Mouse (Mus musculus): ENCODE results near the gene Susd1. TPM values are rescaled to one million over a fixed set of nuclear protein-coding genes. Genes with fewer than 3 reads are reported as not detected.

The Susd1 gene
- polyA plus RNA-seq, 1 experiment from 2014 or later: 0.96 TPM

DNA sequence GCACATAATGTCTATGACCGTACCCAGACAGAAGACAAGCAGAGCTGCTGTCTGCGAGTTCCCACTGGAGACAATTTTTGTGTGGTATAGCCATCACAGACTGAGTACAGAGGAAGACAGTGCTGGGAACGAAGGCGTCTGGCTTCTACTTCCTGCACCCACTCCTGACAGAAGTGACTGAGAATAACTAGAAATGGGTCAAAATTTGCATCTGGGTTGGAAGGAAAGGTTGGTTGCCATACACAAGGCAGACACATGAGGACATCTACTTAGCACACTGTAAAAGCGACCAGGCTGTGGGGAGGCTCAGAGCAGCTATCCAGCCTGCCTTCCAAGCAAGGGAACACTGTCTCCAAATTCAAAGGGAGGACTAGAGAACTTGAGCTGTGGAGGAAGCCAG lies 66.5 kb downstream of the Susd1 start:
- H3K9ac ChIP-seq: no peak overlapping the region
- no peaks in the 10 kb centered on the region for H3K36me3 ChIP-seq (replicated peaks)
- H3K4me3 ChIP-seq: no peak overlapping the region
- no peaks in the 10 kb centered on the region for H3K9me3 ChIP-seq
- 95% methylated on average over 5 of the region's 5 CpGs for WGBS
- H3K4me1 ChIP-seq: no peaks in the 10 kb centered on the region
- H3K27ac ChIP-seq: no peak overlapping the region
- no peak overlapping the region for H3K4me2 ChIP-seq
- H3K27me3 ChIP-seq (replicated peaks): no peaks in the 10 kb centered on the region
- ATAC-seq (replicated peaks): no peak

DNA sequence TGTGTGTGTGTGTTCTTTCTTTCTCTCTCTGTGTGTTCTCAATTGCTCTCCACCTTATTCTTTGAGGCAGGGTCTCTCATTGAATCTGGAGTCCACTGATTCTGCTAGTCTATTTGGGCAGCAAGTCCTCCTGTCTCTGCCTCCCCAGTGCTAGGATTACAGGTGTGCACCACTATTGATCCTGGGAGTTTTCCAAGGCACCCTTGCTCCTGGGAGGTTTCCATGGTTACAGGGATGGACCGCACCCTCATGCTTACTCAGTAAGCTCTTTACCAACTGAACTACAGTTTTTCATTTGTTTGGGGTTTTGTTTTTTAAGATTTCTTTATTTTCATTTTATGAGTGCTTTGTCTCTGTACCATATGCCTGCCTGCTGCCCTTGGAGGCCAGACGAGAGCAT lies 68.5 kb downstream of the Susd1 start:
- H3K4me2 ChIP-seq: no peak overlapping the region
- no peaks in the 10 kb centered on the region for H3K4me1 ChIP-seq
- ATAC-seq (replicated peaks): no peak
- H3K9ac ChIP-seq: no peak overlapping the region
- no peak overlapping the region for H3K4me3 ChIP-seq
- H3K36me3 ChIP-seq (replicated peaks): no peaks in the 10 kb centered on the region
- 95% methylated on average over 2 of the region's 2 CpGs for WGBS
- no peaks in the 10 kb centered on the region for H3K9me3 ChIP-seq
- H3K27me3 ChIP-seq (replicated peaks): no peaks in the 10 kb centered on the region
- H3K27ac ChIP-seq: no peak overlapping the region

DNA sequence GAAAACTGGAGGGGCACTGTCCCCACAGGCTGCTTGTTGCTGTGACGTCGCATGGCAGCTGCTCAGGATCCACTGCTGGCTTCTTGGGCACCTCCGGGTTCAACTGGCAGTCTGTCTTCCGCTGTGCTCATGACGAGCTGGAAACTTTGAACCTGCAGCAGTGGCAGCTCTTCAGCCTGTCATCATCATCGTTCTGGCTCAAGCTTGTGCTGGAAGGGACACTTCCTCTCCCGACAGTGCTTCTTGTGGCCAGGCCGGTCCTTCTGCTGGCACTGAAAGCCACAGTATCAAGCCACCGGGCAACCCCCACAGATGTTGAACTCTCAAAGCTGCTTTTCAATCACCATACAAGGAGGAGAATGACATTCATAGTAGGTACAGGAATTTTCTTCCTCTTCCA lies 70.3 kb downstream of the Susd1 start:
- WGBS: 82% methylated on average over 9 of the region's 9 CpGs
- no peaks in the 10 kb centered on the region for H3K4me1 ChIP-seq
- no peaks in the 10 kb centered on the region for H3K36me3 ChIP-seq (replicated peaks)
- H3K9me3 ChIP-seq: no peaks in the 10 kb centered on the region
- no peak overlapping the region for H3K4me3 ChIP-seq
- ATAC-seq (replicated peaks): no peak
- H3K9ac ChIP-seq: no peak overlapping the region
- H3K27me3 ChIP-seq (replicated peaks): no peaks in the 10 kb centered on the region
- no peak overlapping the region for H3K27ac ChIP-seq
- no peak overlapping the region for H3K4me2 ChIP-seq

DNA sequence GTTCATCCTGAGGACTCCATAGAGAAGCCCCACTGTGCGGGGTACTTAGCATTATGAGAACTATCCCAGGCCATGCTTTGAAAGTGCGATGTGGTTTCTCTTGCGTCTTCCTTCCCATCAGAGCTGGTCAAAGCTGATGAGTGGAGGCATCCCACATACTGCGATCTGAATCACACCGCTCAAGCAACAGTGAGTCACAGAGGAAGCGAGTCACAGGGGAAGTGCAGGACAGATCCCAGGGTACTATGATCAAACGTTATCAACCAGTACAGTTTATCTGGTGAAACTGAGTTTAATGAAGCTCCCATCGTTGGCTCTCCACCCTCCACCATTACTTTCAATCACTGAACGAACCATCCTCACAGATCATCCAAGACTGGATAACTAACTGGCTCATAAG lies 72.2 kb downstream of the Susd1 start:
- WGBS: 94% methylated on average over 9 of the region's 9 CpGs
- no peak overlapping the region for H3K4me3 ChIP-seq
- H3K9ac ChIP-seq: no peak overlapping the region
- no peak overlapping the region for H3K4me2 ChIP-seq
- no peak for ATAC-seq (replicated peaks)
- H3K27ac ChIP-seq: no peak overlapping the region
- H3K36me3 ChIP-seq (replicated peaks): no peaks in the 10 kb centered on the region
- no peaks in the 10 kb centered on the region for H3K9me3 ChIP-seq
- H3K4me1 ChIP-seq: no peaks in the 10 kb centered on the region
- no peaks in the 10 kb centered on the region for H3K27me3 ChIP-seq (replicated peaks)

DNA sequence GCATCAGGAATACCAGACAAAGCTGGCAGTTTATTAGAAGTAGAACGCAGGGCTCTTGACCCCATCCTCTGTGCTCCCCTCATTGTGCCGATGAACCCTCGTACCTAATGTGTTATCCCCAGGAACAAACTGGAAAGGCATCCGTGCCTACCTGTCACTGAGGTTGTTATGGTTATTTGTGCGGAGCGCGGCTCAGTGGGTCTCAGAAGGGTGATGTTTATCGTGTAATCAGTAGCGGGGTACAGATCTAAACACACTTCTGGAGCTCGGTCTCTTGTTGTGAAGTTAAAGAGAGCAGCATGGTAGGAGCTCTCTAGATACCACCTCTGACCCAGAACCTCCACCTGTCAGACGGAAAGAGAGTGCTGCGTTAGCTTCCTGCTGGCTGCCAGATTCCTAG lies 72.9 kb downstream of the Susd1 start:
- 92% methylated on average over 12 of the region's 12 CpGs for WGBS
- no peak for ATAC-seq (replicated peaks)
- H3K27me3 ChIP-seq (replicated peaks): no peaks in the 10 kb centered on the region
- H3K9ac ChIP-seq: no peak overlapping the region
- no peaks in the 10 kb centered on the region for H3K4me1 ChIP-seq
- H3K9me3 ChIP-seq: no peaks in the 10 kb centered on the region
- H3K4me3 ChIP-seq: no peak overlapping the region
- no peaks in the 10 kb centered on the region for H3K36me3 ChIP-seq (replicated peaks)
- H3K4me2 ChIP-seq: no peak overlapping the region
- no peak overlapping the region for H3K27ac ChIP-seq

DNA sequence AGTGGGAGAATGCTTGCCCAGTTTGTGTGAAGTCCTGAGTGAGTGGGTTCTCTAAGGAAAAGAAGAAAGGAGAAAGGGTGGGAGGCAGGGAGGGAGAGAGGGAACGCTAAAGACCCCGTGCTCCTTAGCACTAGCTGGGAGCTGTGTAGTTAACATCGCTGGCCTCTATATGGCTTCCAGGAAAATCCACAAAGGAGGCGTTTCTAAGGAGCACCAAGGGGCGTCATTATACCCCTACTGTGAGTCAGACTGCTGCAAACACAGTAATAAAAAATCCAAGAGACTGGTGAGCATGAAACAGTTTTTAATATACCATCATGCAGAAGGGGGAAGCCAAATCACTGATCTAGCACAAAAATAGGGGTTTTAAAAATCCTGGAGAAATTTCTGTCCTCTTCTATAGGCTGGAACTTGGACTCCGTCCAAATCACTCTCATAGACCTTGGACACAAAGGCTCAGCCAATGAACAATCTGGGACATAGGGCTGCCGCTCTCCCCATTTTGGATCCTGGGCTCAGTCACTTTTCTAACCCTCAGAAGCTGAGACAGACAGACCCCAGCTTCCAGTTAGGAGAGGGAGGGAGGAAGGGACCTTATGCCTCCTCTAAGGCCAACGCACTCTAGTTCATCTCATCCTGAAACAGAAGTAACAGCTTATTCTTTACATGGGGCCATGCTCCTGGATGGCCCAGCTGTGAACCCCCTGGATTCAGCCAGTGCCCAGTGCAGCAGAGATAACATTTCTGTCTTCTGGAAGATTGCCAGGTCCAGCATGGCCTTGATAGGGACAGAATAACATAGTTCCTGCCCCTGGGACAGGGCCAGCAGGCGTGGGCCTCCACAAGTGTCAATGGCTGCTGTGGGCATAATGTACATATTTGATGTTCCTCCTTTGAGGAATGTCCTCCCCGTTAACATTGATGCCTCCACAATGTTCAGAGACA lies 73.9 kb downstream of the Susd1 start:
- 65% methylated on average over 10 of the region's 10 CpGs for WGBS
- no peak for ATAC-seq (replicated peaks)

DNA sequence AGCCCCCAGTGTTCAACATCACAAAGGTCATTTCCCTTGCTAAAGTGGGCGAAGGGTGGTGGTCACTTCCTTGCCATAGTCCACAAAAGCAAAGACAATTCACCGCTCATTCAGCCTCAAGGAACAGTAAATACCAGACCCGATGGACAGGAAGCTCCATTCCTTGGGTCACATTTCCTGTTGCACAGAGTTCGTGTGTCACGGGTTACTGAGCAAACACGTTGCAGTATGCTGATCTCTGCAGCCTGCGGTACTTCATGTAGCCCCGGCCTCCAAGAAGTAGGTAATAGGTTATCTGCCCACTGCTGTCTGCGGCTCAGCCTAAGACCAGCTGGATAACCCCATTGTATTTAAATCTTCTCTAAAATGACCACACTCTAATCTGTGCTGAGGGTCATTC lies 75.4 kb downstream of the Susd1 start:
- no peak overlapping the region for H3K4me2 ChIP-seq
- H3K9ac ChIP-seq: no peak overlapping the region
- H3K36me3 ChIP-seq (replicated peaks): no peaks in the 10 kb centered on the region
- no peak overlapping the region for H3K4me3 ChIP-seq
- no peaks in the 10 kb centered on the region for H3K27me3 ChIP-seq (replicated peaks)
- no peak overlapping the region for H3K27ac ChIP-seq
- no peak for ATAC-seq (replicated peaks)
- no peaks in the 10 kb centered on the region for H3K9me3 ChIP-seq
- WGBS: 75% methylated on average over 9 of the region's 9 CpGs
- no peaks in the 10 kb centered on the region for H3K4me1 ChIP-seq

More for the DNA sequence above, 73.9 kb downstream of the Susd1 start:
- no peak overlapping the region for H3K4me3 ChIP-seq
- H3K27ac ChIP-seq: no peak overlapping the region
- no peaks in the 10 kb centered on the region for H3K27me3 ChIP-seq (replicated peaks)
- no peaks in the 10 kb centered on the region for H3K4me1 ChIP-seq
- no peak overlapping the region for H3K4me2 ChIP-seq
- H3K9me3 ChIP-seq: no peaks in the 10 kb centered on the region
- no peak overlapping the region for H3K9ac ChIP-seq
- no peaks in the 10 kb centered on the region for H3K36me3 ChIP-seq (replicated peaks)

DNA sequence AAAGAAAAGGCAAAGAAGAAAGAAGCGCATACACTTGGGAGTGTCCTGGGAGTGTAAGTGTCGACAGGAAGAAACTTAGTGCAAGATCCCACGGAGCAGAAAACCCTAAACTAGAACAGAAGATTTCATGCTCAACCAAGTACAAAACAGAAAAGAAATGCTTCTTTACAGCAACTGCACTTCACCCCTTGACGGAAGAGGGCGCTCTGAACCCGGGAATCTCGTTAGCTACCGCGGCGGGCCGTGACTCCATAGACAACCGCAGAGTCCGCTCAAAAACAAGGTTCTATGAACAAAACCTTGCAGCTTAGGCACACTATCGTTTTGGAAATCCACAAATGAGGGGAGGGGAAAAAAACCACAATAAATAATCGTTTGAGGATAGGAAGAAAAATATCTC lies 77.7 kb downstream of the Susd1 start:
- 4% methylated on average over 15 of the region's 15 CpGs for WGBS
- no peaks in the 10 kb centered on the region for H3K36me3 ChIP-seq (replicated peaks)
- no peak overlapping the region for H3K4me3 ChIP-seq
- no peak overlapping the region for H3K9ac ChIP-seq
- no peak overlapping the region for H3K27ac ChIP-seq
- H3K9me3 ChIP-seq: no peaks in the 10 kb centered on the region
- no peaks in the 10 kb centered on the region for H3K27me3 ChIP-seq (replicated peaks)
- H3K4me2 ChIP-seq: no peak overlapping the region
- ATAC-seq (replicated peaks): peak; percentile 67; the same call in 1 of the 2 replicates
- H3K4me1 ChIP-seq: no peaks in the 10 kb centered on the region

DNA sequence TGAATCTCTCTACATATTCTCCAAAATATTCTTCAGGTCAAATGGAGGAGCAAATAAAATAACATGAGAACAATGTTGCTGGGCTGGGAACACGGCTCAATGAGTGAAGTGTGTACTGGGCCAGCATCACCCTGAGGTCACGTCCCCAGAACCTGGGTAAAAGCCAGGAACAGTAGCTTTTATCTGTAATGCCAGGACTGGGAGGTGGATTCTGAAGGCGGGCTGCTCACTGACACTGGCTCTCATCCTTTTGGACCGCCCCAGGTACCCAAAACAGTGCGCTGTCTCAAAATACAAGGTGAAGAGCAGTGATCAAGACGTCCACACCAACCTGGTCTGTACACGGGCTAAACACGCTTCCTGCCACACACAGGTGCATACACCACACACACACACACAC lies 78.5 kb downstream of the Susd1 start:
- no peaks in the 10 kb centered on the region for H3K9me3 ChIP-seq
- H3K36me3 ChIP-seq (replicated peaks): no peaks in the 10 kb centered on the region
- no peak overlapping the region for H3K27ac ChIP-seq
- no peak overlapping the region for H3K4me2 ChIP-seq
- 85% methylated on average over 8 of the region's 8 CpGs for WGBS
- no peak overlapping the region for H3K9ac ChIP-seq
- H3K27me3 ChIP-seq (replicated peaks): no peaks in the 10 kb centered on the region
- ATAC-seq (replicated peaks): no peak
- H3K4me3 ChIP-seq: no peak overlapping the region
- H3K4me1 ChIP-seq: no peaks in the 10 kb centered on the region

DNA sequence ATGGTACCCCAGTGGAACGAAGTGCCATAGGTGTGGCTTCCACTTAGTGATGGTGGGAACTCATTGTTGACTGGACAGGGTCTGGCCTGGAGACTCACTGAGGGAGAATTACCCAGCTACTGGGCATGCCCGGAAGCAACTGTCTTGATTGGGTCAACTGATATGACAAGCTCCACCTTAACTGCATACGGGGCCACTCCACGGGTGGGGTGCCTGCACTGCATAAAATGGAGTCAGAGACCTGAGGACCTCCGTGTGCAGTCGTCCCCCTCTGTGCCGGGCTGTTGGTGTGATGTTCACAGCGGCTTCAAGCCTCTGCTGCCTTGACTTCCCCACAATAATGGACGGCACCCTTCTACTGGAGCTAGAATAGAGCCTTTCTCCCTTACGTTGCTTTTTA lies 79.5 kb downstream of the Susd1 start:
- Histone ChIP-seq H3K27me3 (replicated peaks) (no peaks in the 10 kb centered on the region), H3K4me1 (no peaks in the 10 kb centered on the region), H3K27ac (no peak overlapping the region), H3K36me3 (replicated peaks) (no peaks in the 10 kb centered on the region), H3K9ac (no peak overlapping the region), H3K4me2 (no peak overlapping the region), H3K9me3 (no peaks in the 10 kb centered on the region), H3K4me3 (no peak overlapping the region)
- 86% methylated on average over 10 of the region's 10 CpGs for WGBS
- no peak for ATAC-seq (replicated peaks)

DNA sequence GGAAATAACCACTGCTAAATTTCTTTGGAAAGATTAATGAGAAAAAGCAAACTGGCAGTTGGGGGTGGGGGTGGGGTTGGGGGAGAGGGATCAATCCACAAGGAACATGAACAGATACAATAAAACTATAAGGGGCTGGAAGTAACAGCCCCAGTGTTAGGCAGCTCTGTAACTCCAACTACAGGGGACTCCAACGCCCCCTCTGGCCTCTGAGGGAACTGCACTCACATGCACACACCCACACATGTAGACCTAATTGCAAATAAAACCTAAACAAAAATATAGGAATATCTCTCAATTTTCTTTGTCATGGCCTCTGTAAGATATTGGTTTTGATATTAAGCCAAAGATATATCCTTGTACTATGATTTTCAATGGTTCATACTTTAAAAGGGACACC lies 83.0 kb downstream of the Susd1 start:
- Histone ChIP-seq H3K36me3 (replicated peaks) (no peaks in the 10 kb centered on the region), H3K4me3 (no peak overlapping the region), H3K9ac (no peak overlapping the region), H3K27me3 (replicated peaks) (no peaks in the 10 kb centered on the region), H3K4me2 (no peak overlapping the region), H3K27ac (no peak overlapping the region), H3K9me3 (no peaks in the 10 kb centered on the region), H3K4me1 (no peaks in the 10 kb centered on the region)
- WGBS: 58% methylated on average over 1 of the region's 1 CpGs
- ATAC-seq (replicated peaks): no peak

DNA sequence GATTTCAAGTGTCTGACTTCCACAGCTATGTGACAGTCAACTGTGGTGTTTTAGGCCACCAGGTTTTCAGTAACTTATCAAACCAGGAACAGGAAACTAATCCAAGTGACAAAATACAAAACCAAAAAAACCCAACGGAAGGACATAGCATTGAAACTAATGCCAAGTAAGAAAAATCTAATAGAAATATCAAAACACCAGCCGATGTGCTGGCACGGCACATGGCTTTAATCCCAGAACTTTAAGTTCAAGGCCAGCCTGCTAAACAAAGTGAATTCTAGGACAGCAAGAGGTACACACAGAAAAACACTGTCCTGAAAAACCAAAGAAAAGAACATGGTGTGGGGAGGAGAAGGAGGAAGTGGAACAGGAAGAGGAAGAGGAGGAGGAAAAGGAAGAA lies 83.8 kb downstream of the Susd1 start:
- no peak for ATAC-seq (replicated peaks)
- no peaks in the 10 kb centered on the region for H3K36me3 ChIP-seq (replicated peaks)

DNA sequence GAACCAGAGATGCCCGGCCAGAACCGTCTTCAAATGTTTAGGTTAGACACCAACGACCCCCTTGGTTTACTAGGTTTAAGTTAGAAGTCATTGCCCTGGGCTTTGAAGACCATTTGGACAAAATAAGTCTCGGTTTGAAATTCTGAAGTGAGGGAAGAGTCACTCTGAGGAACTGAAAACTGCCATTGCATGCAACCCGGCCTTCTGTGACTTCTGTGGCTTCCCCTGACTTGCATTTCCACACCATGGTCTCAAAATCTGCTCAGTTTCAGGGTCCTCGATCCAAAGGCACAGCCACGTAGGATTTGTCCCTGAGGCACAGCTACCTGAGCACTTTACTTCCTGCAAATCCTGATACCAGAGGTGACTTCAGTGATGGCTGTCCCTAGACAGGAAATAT lies 86.5 kb downstream of the Susd1 start:
- H3K36me3 ChIP-seq (replicated peaks): no peaks in the 10 kb centered on the region
- H3K27ac ChIP-seq: no peak overlapping the region
- no peak overlapping the region for H3K9ac ChIP-seq
- H3K4me1 ChIP-seq: no peaks in the 10 kb centered on the region
- no peaks in the 10 kb centered on the region for H3K27me3 ChIP-seq (replicated peaks)
- H3K9me3 ChIP-seq: no peaks in the 10 kb centered on the region
- ATAC-seq (replicated peaks): no peak
- 83% methylated on average over 7 of the region's 7 CpGs for WGBS
- H3K4me3 ChIP-seq: no peak overlapping the region
- H3K4me2 ChIP-seq: no peak overlapping the region

More for the DNA sequence above, 83.8 kb downstream of the Susd1 start:
- Histone ChIP-seq H3K9me3 (no peaks in the 10 kb centered on the region), H3K9ac (no peak overlapping the region), H3K27ac (no peak overlapping the region), H3K27me3 (replicated peaks) (no peaks in the 10 kb centered on the region), H3K4me2 (no peak overlapping the region), H3K4me3 (no peak overlapping the region), H3K4me1 (no peaks in the 10 kb centered on the region)
- 90% methylated on average over 3 of the region's 3 CpGs for WGBS

All from midbrain, embryonic 15.5 days (tissue).